Comparison of ENCODE assay signal across 40 mouse cellular contexts in genomic region chr3:138419369-138419768, GRCm38 (mm10). TPM values are rescaled to one million over a fixed set of nuclear protein-coding genes. Genes with fewer than 3 reads are reported as not detected.
DNase-seq lines count a peak whose midpoint lies in the region; ATAC-seq lines count a peak whose summit lies in the region.
"Had no signal": no experiment of that assay in that cellular context is flagged by ENCODE, and none has a peak within 500 bp of the region (broad histone marks: within the 10 kb centered on the region; RNA-seq: fewer than 3 reads in every experiment).

No protein-coding gene starts in this region.

- H3K4me3 ChIP-seq in intestine, embryonic 15.5 days (replicated peaks), result no peak overlapping the region
- H3K4me3 ChIP-seq in neural tube, embryonic 15.5 days (replicated peaks), result no peak overlapping the region
- H3K4me3 ChIP-seq: embryonic facial prominence, embryonic 12.5 days; heart, adult 2 months; heart, embryonic 12.5 days; left cerebral cortex, adult 2 months; limb, embryonic 13.5 days; midbrain, embryonic 10.5 days; myocyte; neural tube, embryonic 13.5 days had no signal

- H3K36me3 ChIP-seq in intestine, embryonic 15.5 days, result no peaks in the 10 kb centered on the region
- H3K36me3 ChIP-seq in neural tube, embryonic 15.5 days, result no peaks in the 10 kb centered on the region
- H3K36me3 ChIP-seq: embryonic facial prominence, embryonic 12.5 days; heart, embryonic 12.5 days; limb, embryonic 13.5 days; midbrain, embryonic 10.5 days; neural tube, embryonic 13.5 days had no signal

- H3K4me2 ChIP-seq in intestine, embryonic 15.5 days (replicated peaks), result no peak overlapping the region
- no peak overlapping the region for H3K4me2 ChIP-seq in neural tube, embryonic 15.5 days
- H3K4me2 ChIP-seq: embryonic facial prominence, embryonic 12.5 days; heart, embryonic 12.5 days; limb, embryonic 13.5 days; liver, embryonic 11.5 days; neural tube, embryonic 13.5 days had no signal

- H3K4me1 ChIP-seq in intestine, embryonic 15.5 days (replicated peaks), result no peaks in the 10 kb centered on the region
- H3K4me1 ChIP-seq in neural tube, embryonic 15.5 days, result no peaks in the 10 kb centered on the region
- H3K4me1 ChIP-seq: embryonic facial prominence, embryonic 12.5 days; heart, embryonic 12.5 days; limb, embryonic 13.5 days; midbrain, embryonic 10.5 days; neural tube, embryonic 13.5 days had no signal

- H3K9ac ChIP-seq in intestine, embryonic 15.5 days, result no peak overlapping the region
- H3K9ac ChIP-seq in neural tube, embryonic 15.5 days (replicated peaks), result no peak overlapping the region
- H3K9ac ChIP-seq: embryonic facial prominence, embryonic 12.5 days; heart, embryonic 12.5 days; limb, embryonic 13.5 days; neural tube, embryonic 13.5 days had no signal

- peak; percentile 94 for ATAC-seq in granulocyte monocyte progenitor cell, adult 5-6 weeks (replicated peaks; ENCODE audit: poor library complexity, severe bottlenecking)
- ATAC-seq in intestine, embryonic 15.5 days, result peak; percentile 92
- peak; percentile 98 for ATAC-seq in megakaryocyte progenitor cell, adult 5-6 weeks (replicated peaks; ENCODE audit: poor library complexity)
- ATAC-seq in neural tube, embryonic 15.5 days (ENCODE audit: low FRiP score), result no peak
- ATAC-seq: forebrain, embryonic 14.5 days; hindbrain, embryonic 16.5 days; midbrain, embryonic 16.5 days; Patski had no signal

- peak overlapping the region; percentile 44; the same call in 1 of the 2 replicates for H3K27ac ChIP-seq in intestine, embryonic 15.5 days
- H3K27ac ChIP-seq in neural tube, embryonic 15.5 days (replicated peaks), result no peak overlapping the region
- H3K27ac ChIP-seq: embryonic facial prominence, embryonic 12.5 days; heart, adult 2 months; kidney, postnatal 0 days; left cerebral cortex, adult 2 months; limb, embryonic 13.5 days; macrophage; midbrain, embryonic 10.5 days; neural tube, embryonic 13.5 days had no signal

- H3K9me3 ChIP-seq in intestine, embryonic 15.5 days, result no peaks in the 10 kb centered on the region
- H3K9me3 ChIP-seq in neural tube, embryonic 15.5 days (replicated peaks), result no peaks in the 10 kb centered on the region
- H3K9me3 ChIP-seq: embryonic facial prominence, embryonic 12.5 days; heart, embryonic 12.5 days; limb, embryonic 13.5 days; midbrain, embryonic 10.5 days; neural tube, embryonic 13.5 days had no signal

- no peaks in the 10 kb centered on the region for H3K27me3 ChIP-seq in intestine, embryonic 15.5 days (replicated peaks)
- no peaks in the 10 kb centered on the region for H3K27me3 ChIP-seq in neural tube, embryonic 15.5 days (replicated peaks)
- H3K27me3 ChIP-seq: embryonic facial prominence, embryonic 12.5 days; heart, embryonic 12.5 days; limb, embryonic 13.5 days; neural tube, embryonic 13.5 days had no signal

- peak; percentile 78 for DNase-seq in CD4-positive, CD25-positive, alpha-beta regulatory T cell, adult 2 months (ENCODE audit: low read depth, low spot score)
- no peak for DNase-seq in frontal cortex, postnatal 36 days (ENCODE audit: low spot score in 2 of 2)
- no peak for DNase-seq in c-Kit-positive CD71-positive TER-119-positive erythroid progenitor cells, embryonic 14.5 days (ENCODE audit: low spot score)
- DNase-seq in lung, postnatal 36 days, result no peak
- DNase-seq: adrenal gland, postnatal 36 days; cerebellum, adult 2 months; cerebellum, postnatal 25 days; embryo, embryonic 11 days; gastrocnemius, postnatal 25 days; heart, adult 2 months; kidney, adult 2 months; thymus, postnatal 4 days had no signal

- WGBS in intestine, embryonic 15.5 days, result 63% methylated on average over 6 of the region's 6 CpGs
- 71% methylated on average over 6 of the region's 6 CpGs for WGBS in neural tube, embryonic 15.5 days

RNA-seq across cellular contexts. Expression of gene Adh4, which starts 4.1 kb away (rescaled TPM):
- not detected in 2 replicates for total RNA-seq in granulocyte monocyte progenitor cell, adult 5-6 weeks (2014; fragmentation: Nextera tagmentation)
- total RNA-seq in granulocyte monocyte progenitor cell, adult 5-6 weeks (2017), result not detected in 2 replicates
- polyA plus RNA-seq in intestine, embryonic 15.5 days (2015; fragmentation: Nextera tagmentation; extraction: Ambion mirVana), result 0.13 and 0.31 TPM in 2 replicates
- not detected in 2 replicates for total RNA-seq in megakaryocyte progenitor cell, adult 5-6 weeks (2015)
- not detected in 2 replicates for total RNA-seq in megakaryocyte progenitor cell, adult 5-6 weeks (2017)
- polyA plus RNA-seq in neural tube, embryonic 15.5 days (2015; fragmentation: Nextera tagmentation; extraction: Ambion mirVana), result not detected in 2 replicates
- total RNA-seq: gastrocnemius, adult 18-20 months; gastrocnemius, postnatal 25 days; heart, adult 2 months; layer of hippocampus, postnatal 14 days; left cerebral cortex, adult 2 months; left cerebral cortex, postnatal 25 days; MEL had no signal
- polyA plus RNA-seq: brain, embryonic 14.5 days; cerebellum, adult 2 months; embryonic facial prominence, embryonic 12.5 days; forebrain, embryonic 14.5 days; heart, adult 2 months; heart, embryonic 12.5 days; heart, postnatal 0 days; hindbrain, embryonic 11.5 days; hindbrain, embryonic 16.5 days; kidney, postnatal 0 days; limb, embryonic 13.5 days; liver, embryonic 11.5 days; lung, embryonic 16.5 days; macrophage; midbrain, embryonic 10.5 days; midbrain, embryonic 16.5 days; myocyte; neural tube, embryonic 13.5 days; Patski; stomach, embryonic 14.5 days; thymus, postnatal 0 days had no signal

RNA-seq across cellular contexts. Expression of gene Adh5, which starts 23.5 kb away (rescaled TPM):
- 108 and 128 TPM in 2 replicates for total RNA-seq in granulocyte monocyte progenitor cell, adult 5-6 weeks (2014; fragmentation: Nextera tagmentation)
- total RNA-seq in granulocyte monocyte progenitor cell, adult 5-6 weeks (2017), result 131 and 164 TPM in 2 replicates
- 215 and 222 TPM in 2 replicates for polyA plus RNA-seq in intestine, embryonic 15.5 days (2015; fragmentation: Nextera tagmentation; extraction: Ambion mirVana)
- total RNA-seq in megakaryocyte progenitor cell, adult 5-6 weeks (2015), result 114 and 130 TPM in 2 replicates
- total RNA-seq in megakaryocyte progenitor cell, adult 5-6 weeks (2017), result 125 and 126 TPM in 2 replicates
- 179 and 188 TPM in 2 replicates for polyA plus RNA-seq in neural tube, embryonic 15.5 days (2015; fragmentation: Nextera tagmentation; extraction: Ambion mirVana)
